Mouse (Mus musculus): ENCODE results near the gene Gm11034. TPM values are rescaled to one million over a fixed set of nuclear protein-coding genes. Genes with fewer than 3 reads are reported as not detected.
A peak's percentile ranks its signal among the peaks of the same experiment; 100 is the strongest.

Gene Gm11034
- total and polyA plus RNA-seq, 3 experiments = not detected

DNA sequence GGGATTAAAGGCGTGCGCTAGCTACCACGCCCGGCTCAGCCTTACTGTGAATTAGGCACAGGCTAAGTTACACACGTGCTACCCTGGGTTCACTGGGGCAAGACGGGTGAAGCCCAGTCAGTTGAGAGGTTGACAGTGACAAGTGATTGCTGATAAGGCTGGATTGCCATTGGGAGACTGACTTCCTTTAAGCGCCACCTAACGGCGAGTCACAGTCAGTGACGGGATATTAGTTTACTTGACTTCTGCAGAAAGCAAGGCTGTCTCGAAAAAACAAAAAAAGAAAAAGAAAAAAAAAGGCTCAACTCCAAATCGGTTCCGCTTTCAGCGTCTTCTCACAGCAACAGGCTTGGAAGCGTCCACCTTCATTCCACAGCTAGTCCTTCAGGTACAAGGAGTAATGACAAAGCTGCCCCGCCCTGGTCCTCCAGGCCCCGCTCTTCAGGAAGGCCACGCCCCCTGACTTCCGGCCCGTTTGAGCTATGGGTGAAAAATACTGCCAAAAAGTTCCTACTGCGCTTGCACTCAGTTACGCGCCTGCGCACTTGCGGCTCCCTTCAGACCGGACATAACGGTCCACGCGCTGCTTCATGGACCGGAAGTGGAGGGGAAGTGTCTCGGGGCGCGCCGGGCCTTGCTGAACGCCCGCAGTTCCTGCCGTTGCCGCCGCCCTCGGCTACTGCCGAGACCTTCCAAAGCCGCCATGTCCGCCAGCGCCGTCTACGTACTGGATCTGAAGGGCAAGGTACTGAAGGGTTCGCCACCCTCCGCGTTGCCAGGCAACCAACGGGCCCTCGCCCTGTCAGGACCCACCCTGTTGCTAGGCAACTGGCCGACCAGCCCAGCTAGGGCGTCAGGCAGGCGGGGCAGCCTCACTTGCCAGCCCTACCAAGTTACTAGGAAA lies 26.3 kb upstream of the Gm11034 start, which contains the start of gene Ap1m1 (continued):
- TF ChIP-seq NRF1 (IDR thresholded peaks at IDR 0.05; ENCODE audit: low read depth, low read length) = peak; percentile 92
- no peak for TF ChIP-seq CHD1 (IDR thresholded peaks at IDR 0.05; ENCODE audit: low read depth, low read length)
- TF ChIP-seq CTCF (conservative IDR thresholded peaks at IDR 0.05 in 1 of 2, IDR thresholded peaks at IDR 0.05 in 1 of 2; ENCODE audit: low read depth in 2 of 2, low read length in 2 of 2) = peak; percentile 74 to 86
- TF ChIP-seq KAT2A (IDR thresholded peaks at IDR 0.05; ENCODE audit: insufficient replicate concordance, low read length) = peak; percentile 62; the same call in 1 of the 2 replicates
- peak; percentile 69 for TF ChIP-seq TCF12 (IDR thresholded peaks at IDR 0.05; ENCODE audit: low read depth, low read length)
- peak; percentile 55 for TF ChIP-seq RAD21 (IDR thresholded peaks at IDR 0.05; ENCODE audit: low read depth, low read length)
- no peak for TF ChIP-seq JUN (IDR thresholded peaks at IDR 0.05; ENCODE audit: insufficient read depth, low read depth, low read length)
- TF ChIP-seq HCFC1 (IDR thresholded peaks at IDR 0.05; ENCODE audit: low read depth, low read length) = peak; percentile 86
- no peak for TF ChIP-seq ZNF384 (IDR thresholded peaks at IDR 0.05; ENCODE audit: low read depth, low read length)

DNA sequence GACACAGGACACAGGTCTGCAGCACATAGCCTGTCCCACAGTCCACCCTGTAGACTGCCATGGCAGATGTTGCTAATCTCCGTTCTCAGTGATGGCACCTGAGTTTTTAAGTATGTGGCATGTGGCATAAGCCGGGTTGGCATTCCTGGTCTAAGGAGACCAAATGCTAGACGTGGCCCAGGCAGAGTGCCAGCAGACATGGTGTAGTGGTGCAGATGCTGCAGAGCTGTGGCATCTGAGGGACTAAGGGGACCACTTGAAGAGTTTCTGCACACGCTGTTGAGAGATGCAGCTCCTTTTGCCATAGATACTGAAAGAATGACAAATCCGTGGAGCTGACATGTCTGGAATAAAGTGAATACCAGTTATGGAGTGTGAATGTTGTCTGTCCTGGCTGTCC lies 9.2 kb upstream of the Gm11034 start:
- Histone ChIP-seq H3K9ac (ENCODE audit: insufficient read depth, low read depth) (no peak overlapping the region), H3K79me2 (replicated peaks; ENCODE audit: control insufficient read depth, extremely low read depth, insufficient read depth, poor library complexity, severe bottlenecking) (peaks cover 16% of the 10 kb centered on the region), H3K36me3 (replicated peaks in 1 of 2; ENCODE audit: control insufficient read depth in 1 of 2, insufficient read depth in 1 of 2, low read length in 1 of 2) (peaks cover 28 to 33% of the 10 kb centered on the region in 2 experiments), H3K27ac (ENCODE audit: insufficient read depth, low read depth) (no peak overlapping the region), H3K4me1 (ENCODE audit: control insufficient read depth in 1 of 2, insufficient read depth in 2 of 2) (peaks cover 0 to 16% of the 10 kb centered on the region in 2 experiments; a peak in 2 of 4 replicates), H3K4me3 (replicated peaks in 1 of 3; ENCODE audit: low read depth in 2 of 3, low read length in 2 of 3, poor library complexity in 1 of 3) (no peak overlapping the region), H3K9me3 (replicated peaks; ENCODE audit: low read length) (no peaks in the 10 kb centered on the region), H3K4me2 (ENCODE audit: insufficient read depth, low read depth, poor library complexity, severe bottlenecking) (no peak overlapping the region), H3K27me3 (replicated peaks) (no peaks in the 10 kb centered on the region)
- no peak for TF ChIP-seq EP300 (IDR thresholded peaks at IDR 0.05; ENCODE audit: low read length)
- TF ChIP-seq POLR2A (IDR thresholded peaks at IDR 0.05; ENCODE audit: low read depth, low read length) = no peak
- no peak for TF ChIP-seq POLR2AphosphoS2 (IDR thresholded peaks at IDR 0.05; ENCODE audit: low read depth, low read length)
- TF ChIP-seq NELFE (IDR thresholded peaks at IDR 0.05; ENCODE audit: low read depth, low read length) = no peak
- no peak for TF ChIP-seq NRF1 (IDR thresholded peaks at IDR 0.05; ENCODE audit: low read depth, low read length)
- no peak for TF ChIP-seq CHD2 (IDR thresholded peaks at IDR 0.05; ENCODE audit: low read length)
- TF ChIP-seq UBTF (IDR thresholded peaks at IDR 0.05; ENCODE audit: low read depth, low read length) = no peak
- no peak for TF ChIP-seq ETS1 (conservative IDR thresholded peaks at IDR 0.05; ENCODE audit: low read depth, low read length)
- TF ChIP-seq ZC3H11A (IDR thresholded peaks at IDR 0.05; ENCODE audit: low read depth, low read length) = no peak
- no peak for TF ChIP-seq TCF12 (IDR thresholded peaks at IDR 0.05; ENCODE audit: low read depth, low read length)
- no peak for TF ChIP-seq PAX5 (IDR thresholded peaks at IDR 0.05; ENCODE audit: low read length)
- TF ChIP-seq SIN3A (IDR thresholded peaks at IDR 0.05; ENCODE audit: low read length) = no peak
- TF ChIP-seq MEF2A (IDR thresholded peaks at IDR 0.05; ENCODE audit: borderline replicate concordance, low read depth, low read length) = no peak
- no peak for TF ChIP-seq RCOR1 (conservative IDR thresholded peaks at IDR 0.05; ENCODE audit: low read depth, low read length)
- no peak for TF ChIP-seq ZKSCAN1 (IDR thresholded peaks at IDR 0.05; ENCODE audit: borderline replicate concordance, low read depth, low read length)
- no peak for TF ChIP-seq IRF4 (IDR thresholded peaks at IDR 0.05; ENCODE audit: low read depth, low read length)
- no peak for TF ChIP-seq RAD21 (IDR thresholded peaks at IDR 0.05; ENCODE audit: low read depth, low read length)
- in situ Hi-C loops (cut with MboI; ENCODE audit: low pct_ligation_motif_present, low pct_unique_long_range_greater_than_20kb, low sequenced_read_pairs) (no loop called here), dilution Hi-C loops (cut with MboI; ENCODE audit: extremely low pct_ligation_motif_present, extremely low pct_unique_long_range_greater_than_20kb, low sequenced_read_pairs) (no loop called here)
- no peak for DNase-seq (ENCODE audit: extremely low read depth)

Measured in CH12.LX (cell line).